Mouse (Mus musculus): ENCODE measurements around the gene Pde10a. TPM values are rescaled to one million over a fixed set of nuclear protein-coding genes. Genes with fewer than 3 reads are reported as not detected.

Pde10a gene
- polyA plus RNA-seq, 1 experiment from 2014 or later = 1.7 TPM

- no peak for ATAC-seq
- Histone ChIP-seq H3K36me3 (no peaks in the 10 kb centered on the region), H3K9me3 (replicated peaks) (no peaks in the 10 kb centered on the region), H3K9ac (no peak overlapping the region), H3K4me2 (no peak overlapping the region), H3K4me3 (no peak overlapping the region), H3K27ac (no peak overlapping the region), H3K27me3 (replicated peaks) (peaks cover 67% of the 10 kb centered on the region), H3K4me1 (peaks cover 12% of the 10 kb centered on the region; the same call in 1 of the 2 replicates)
- WGBS (ENCODE audit: insufficient replicate concordance) = 17% methylated on average over 9 of the region's 9 CpGs
These were observed 1.7 kb downstream of the Pde10a start for GRCm38 (mm10) chr17:8526815-8527261.

GRCm38 (mm10) chr17:8528641-8529040 lies 3.5 kb downstream of the Pde10a start:
- Histone ChIP-seq H3K4me1 (peaks cover 12% of the 10 kb centered on the region; the same call in 1 of the 2 replicates), H3K4me2 (no peak overlapping the region), H3K27me3 (replicated peaks) (peaks cover 52% of the 10 kb centered on the region), H3K9me3 (replicated peaks) (no peaks in the 10 kb centered on the region), H3K36me3 (no peaks in the 10 kb centered on the region), H3K4me3 (no peak overlapping the region), H3K27ac (no peak overlapping the region), H3K9ac (no peak overlapping the region)
- 64% methylated on average over 3 of the region's 3 CpGs for WGBS (ENCODE audit: insufficient replicate concordance)
- no peak for ATAC-seq

DNA sequence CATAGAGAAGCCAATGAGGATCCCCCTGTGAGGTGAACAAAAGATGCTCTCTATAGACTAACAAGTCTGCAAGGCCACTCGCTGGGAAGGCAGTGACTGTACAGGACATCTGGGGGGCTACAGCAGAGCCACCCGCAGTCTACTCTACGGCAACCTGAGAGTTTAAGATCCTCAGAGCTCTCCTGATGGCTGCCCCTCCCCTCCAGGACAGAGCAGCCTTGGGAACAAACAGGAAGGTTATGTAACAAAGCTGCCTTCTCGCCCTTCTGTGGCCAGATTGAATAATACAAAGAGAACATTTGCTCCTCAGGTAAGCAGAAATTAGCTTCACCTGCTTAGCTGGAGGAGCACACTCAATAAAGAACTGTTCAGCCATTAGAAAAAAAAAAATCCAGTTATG lies 7.4 kb downstream of the Pde10a start:
- Histone ChIP-seq H3K4me3 (no peak overlapping the region), H3K4me2 (no peak overlapping the region), H3K27me3 (replicated peaks) (peaks cover 12% of the 10 kb centered on the region), H3K9me3 (replicated peaks) (no peaks in the 10 kb centered on the region), H3K36me3 (no peaks in the 10 kb centered on the region), H3K9ac (no peak overlapping the region), H3K27ac (no peak overlapping the region), H3K4me1 (no peaks in the 10 kb centered on the region)
- ATAC-seq = no peak
- WGBS (ENCODE audit: insufficient replicate concordance) = 54% methylated on average over 4 of the region's 4 CpGs

GRCm38 (mm10) chr17:8533828-8534227 lies 8.7 kb downstream of the Pde10a start:
- no peak overlapping the region for H3K27ac ChIP-seq
- no peaks in the 10 kb centered on the region for H3K4me1 ChIP-seq
- H3K9ac ChIP-seq = no peak overlapping the region
- H3K9me3 ChIP-seq (replicated peaks) = no peaks in the 10 kb centered on the region
- ATAC-seq = no peak
- H3K27me3 ChIP-seq (replicated peaks) = peaks cover under 1% of the 10 kb centered on the region; the same call in 1 of the 2 replicates
- no peak overlapping the region for H3K4me2 ChIP-seq
- H3K4me3 ChIP-seq = no peak overlapping the region
- WGBS (ENCODE audit: insufficient replicate concordance) = 31% methylated on average over 3 of the region's 3 CpGs
- H3K36me3 ChIP-seq = no peaks in the 10 kb centered on the region

DNA sequence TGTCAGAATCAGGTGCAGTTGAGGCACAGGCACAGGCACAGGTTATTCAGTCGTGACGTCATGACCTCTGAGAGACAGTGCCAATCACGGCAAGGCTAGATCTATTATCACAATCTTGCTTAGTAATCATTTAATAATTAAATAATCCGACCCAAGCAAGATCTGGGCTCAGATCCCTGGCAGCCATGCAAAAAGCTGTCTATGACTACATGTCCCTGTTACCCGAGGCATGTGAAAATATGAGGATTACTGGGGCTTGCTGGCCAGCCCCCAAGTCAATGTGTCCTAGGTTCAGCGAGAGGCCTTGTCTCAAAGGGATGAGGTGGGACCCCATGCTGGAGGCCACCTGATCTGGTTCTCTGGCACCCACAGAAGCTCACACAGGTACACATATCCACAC lies 11.3 kb downstream of the Pde10a start:
- H3K4me3 ChIP-seq = no peak overlapping the region
- ATAC-seq = no peak
- 57% methylated on average over 6 of the region's 6 CpGs for WGBS (ENCODE audit: insufficient replicate concordance)

DNA sequence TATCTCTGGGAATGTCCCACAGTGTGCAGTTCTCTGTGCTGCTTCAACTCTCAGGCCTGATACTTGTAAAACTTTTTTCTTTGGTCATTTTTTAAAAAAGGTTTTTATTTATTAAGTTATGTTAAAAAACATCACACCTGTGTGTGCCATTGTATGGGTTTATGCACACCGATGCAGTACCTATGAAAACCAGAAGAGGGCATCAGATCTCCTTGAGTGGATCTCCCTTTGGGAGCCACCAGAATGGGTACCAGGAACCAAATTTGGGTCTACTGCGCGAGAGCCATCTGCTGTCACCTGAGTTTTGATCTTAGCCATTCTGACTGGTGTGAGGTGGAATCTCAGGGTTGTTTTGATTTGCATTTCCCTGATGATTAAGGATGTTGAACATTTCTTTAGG lies 12.9 kb downstream of the Pde10a start:
- H3K4me1 ChIP-seq = no peaks in the 10 kb centered on the region
- H3K4me2 ChIP-seq = no peak overlapping the region
- 41% methylated on average over 3 of the region's 3 CpGs for WGBS (ENCODE audit: insufficient replicate concordance)
- no peaks in the 10 kb centered on the region for H3K27me3 ChIP-seq (replicated peaks)
- no peak for ATAC-seq
- no peak overlapping the region for H3K9ac ChIP-seq
- H3K36me3 ChIP-seq = no peaks in the 10 kb centered on the region
- no peak overlapping the region for H3K4me3 ChIP-seq
- H3K27ac ChIP-seq = no peak overlapping the region
- H3K9me3 ChIP-seq (replicated peaks) = no peaks in the 10 kb centered on the region

More for the DNA sequence above, 11.3 kb downstream of the Pde10a start:
- Histone ChIP-seq H3K9ac (no peak overlapping the region), H3K36me3 (no peaks in the 10 kb centered on the region), H3K27ac (no peak overlapping the region), H3K27me3 (replicated peaks) (no peaks in the 10 kb centered on the region), H3K9me3 (replicated peaks) (no peaks in the 10 kb centered on the region), H3K4me2 (no peak overlapping the region), H3K4me1 (no peaks in the 10 kb centered on the region)

GRCm38 (mm10) chr17:8541974-8542538 lies 16.9 kb downstream of the Pde10a start:
- Histone ChIP-seq H3K4me2 (no peak overlapping the region), H3K27me3 (replicated peaks) (no peaks in the 10 kb centered on the region), H3K27ac (no peak overlapping the region), H3K9ac (no peak overlapping the region), H3K36me3 (no peaks in the 10 kb centered on the region), H3K9me3 (replicated peaks) (no peaks in the 10 kb centered on the region), H3K4me1 (no peaks in the 10 kb centered on the region), H3K4me3 (no peak overlapping the region)
- no peak for ATAC-seq
- WGBS (ENCODE audit: insufficient replicate concordance) = 69% methylated on average over 14 of the region's 14 CpGs

- no peaks in the 10 kb centered on the region for H3K4me1 ChIP-seq
- no peak for ATAC-seq
- peaks cover 10% of the 10 kb centered on the region; the same call in 1 of the 2 replicates for H3K27me3 ChIP-seq (replicated peaks)
- H3K27ac ChIP-seq = no peak overlapping the region
- no peak overlapping the region for H3K4me2 ChIP-seq
- 74% methylated on average over 9 of the region's 9 CpGs for WGBS (ENCODE audit: insufficient replicate concordance)
- H3K9ac ChIP-seq = no peak overlapping the region
- H3K36me3 ChIP-seq = no peaks in the 10 kb centered on the region
- H3K9me3 ChIP-seq (replicated peaks) = no peaks in the 10 kb centered on the region
- no peak overlapping the region for H3K4me3 ChIP-seq
These were observed 21.2 kb downstream of the Pde10a start for GRCm38 (mm10) chr17:8546366-8546765.

DNA sequence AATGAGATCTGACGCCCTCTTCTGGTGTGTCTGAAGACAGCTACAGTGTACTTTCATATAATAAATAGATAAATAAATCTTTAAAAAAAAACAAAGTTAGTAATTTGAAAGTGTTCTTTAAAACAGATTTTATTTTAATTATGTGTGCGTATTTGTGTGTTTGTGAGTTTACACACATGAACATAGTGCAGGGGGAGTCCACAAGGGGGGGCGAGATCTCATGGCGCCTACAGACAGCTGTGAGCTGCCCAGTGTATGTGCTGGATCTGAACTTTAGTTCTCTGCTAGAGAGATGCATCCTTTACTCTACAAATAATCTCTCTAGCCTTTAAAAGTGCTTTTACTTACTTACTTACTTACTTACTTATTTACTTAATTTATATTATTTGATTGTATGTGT lies 23.6 kb downstream of the Pde10a start:
- Histone ChIP-seq H3K4me3 (no peak overlapping the region), H3K27ac (no peak overlapping the region), H3K4me1 (no peaks in the 10 kb centered on the region), H3K9ac (no peak overlapping the region), H3K4me2 (no peak overlapping the region), H3K27me3 (replicated peaks) (peaks cover 10% of the 10 kb centered on the region; the same call in 1 of the 2 replicates), H3K9me3 (replicated peaks) (no peaks in the 10 kb centered on the region), H3K36me3 (no peaks in the 10 kb centered on the region)
- no peak for ATAC-seq
- 60% methylated on average over 4 of the region's 4 CpGs for WGBS (ENCODE audit: insufficient replicate concordance)

DNA sequence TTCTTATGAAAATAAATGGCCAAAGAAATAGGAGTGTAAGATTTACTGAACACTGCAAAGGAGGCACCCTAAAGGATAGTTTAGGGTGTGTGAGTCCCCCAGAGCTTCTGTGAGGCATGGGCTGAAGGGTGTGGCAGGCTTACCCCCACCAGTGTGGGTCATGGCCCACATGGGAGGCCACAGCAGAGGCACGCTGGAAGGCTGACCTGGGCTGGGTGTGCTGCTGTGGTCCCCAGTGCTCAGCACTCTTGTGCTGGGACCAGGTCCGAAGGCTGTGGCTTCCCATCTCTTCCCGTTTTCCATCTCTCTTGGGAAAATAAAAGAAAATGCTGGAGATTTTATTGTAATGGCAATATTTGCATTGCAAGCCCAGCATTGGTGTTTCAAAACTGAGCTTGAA lies 26.5 kb downstream of the Pde10a start:
- ATAC-seq = no peak
- H3K36me3 ChIP-seq = no peaks in the 10 kb centered on the region
- no peak overlapping the region for H3K4me3 ChIP-seq
- H3K9me3 ChIP-seq (replicated peaks) = no peaks in the 10 kb centered on the region
- no peaks in the 10 kb centered on the region for H3K4me1 ChIP-seq
- no peak overlapping the region for H3K27ac ChIP-seq
- WGBS (ENCODE audit: insufficient replicate concordance) = 47% methylated on average over 3 of the region's 3 CpGs
- H3K9ac ChIP-seq = no peak overlapping the region
- peaks cover 17% of the 10 kb centered on the region; the same call in 1 of the 2 replicates for H3K27me3 ChIP-seq (replicated peaks)
- H3K4me2 ChIP-seq = no peak overlapping the region

DNA sequence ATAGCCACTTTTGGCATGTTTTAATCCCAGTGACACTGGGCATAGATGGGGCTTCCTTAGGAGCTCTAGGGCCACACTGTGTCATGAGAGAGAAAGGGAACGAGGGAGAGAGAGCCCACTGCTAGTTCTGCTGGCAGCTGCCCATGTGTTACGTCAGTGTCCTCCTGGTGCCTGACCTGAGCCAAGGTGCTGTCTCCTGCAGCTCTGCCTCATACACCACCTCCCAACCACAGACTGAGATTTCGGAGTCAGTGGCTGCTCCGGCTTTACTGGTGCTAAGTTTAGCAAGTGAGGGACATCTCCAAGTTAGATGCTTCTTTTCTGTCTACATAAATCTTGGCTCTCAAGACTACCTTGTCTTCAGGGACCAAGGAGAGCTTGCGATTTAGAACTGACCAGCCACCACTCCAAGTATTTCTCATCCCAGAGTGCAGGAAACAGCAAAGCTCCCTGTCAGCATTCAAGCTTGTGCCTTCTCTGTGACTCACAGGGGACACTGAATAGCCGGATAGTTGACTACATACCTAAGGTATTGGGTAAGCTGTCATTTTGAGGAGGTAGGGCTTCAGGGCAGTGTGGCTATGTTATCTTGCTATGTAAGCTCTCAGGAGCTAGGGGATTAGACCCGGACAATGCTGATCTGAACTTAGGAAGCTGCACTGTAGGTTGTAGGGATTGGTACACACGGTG lies 27.3 kb downstream of the Pde10a start:
- WGBS (ENCODE audit: insufficient replicate concordance) = 61% methylated on average over 8 of the region's 8 CpGs
- no peak overlapping the region for H3K4me3 ChIP-seq
- no peak for ATAC-seq
- H3K27ac ChIP-seq = no peak overlapping the region
- no peaks in the 10 kb centered on the region for H3K9me3 ChIP-seq (replicated peaks)
- H3K27me3 ChIP-seq (replicated peaks) = peaks cover 17% of the 10 kb centered on the region; the same call in 1 of the 2 replicates
- no peak overlapping the region for H3K4me2 ChIP-seq
- no peak overlapping the region for H3K9ac ChIP-seq
- no peaks in the 10 kb centered on the region for H3K4me1 ChIP-seq
- no peaks in the 10 kb centered on the region for H3K36me3 ChIP-seq

GRCm38 (mm10) chr17:8553601-8554000 lies 28.4 kb downstream of the Pde10a start:
- WGBS (ENCODE audit: insufficient replicate concordance) = 67% methylated on average over 3 of the region's 3 CpGs
- Histone ChIP-seq H3K4me2 (no peak overlapping the region), H3K4me3 (no peak overlapping the region), H3K9ac (no peak overlapping the region), H3K4me1 (no peaks in the 10 kb centered on the region), H3K27me3 (replicated peaks) (peaks cover 17% of the 10 kb centered on the region; the same call in 1 of the 2 replicates), H3K36me3 (no peaks in the 10 kb centered on the region), H3K27ac (no peak overlapping the region), H3K9me3 (replicated peaks) (no peaks in the 10 kb centered on the region)
- ATAC-seq = no peak
